13 mouse cellular contexts compared by ENCODE assay signal in genomic region chr5:134501453-134501852, GRCm38 (mm10). TPM values are rescaled to one million over a fixed set of nuclear protein-coding genes. Genes with fewer than 3 reads are reported as not detected.
A peak's percentile ranks its signal among the peaks of the same experiment; 100 is the strongest.
DNase-seq lines count a peak whose midpoint lies in the region; ATAC-seq and TF ChIP-seq lines count a peak whose summit lies in the region.
"Had no signal": no experiment of that assay in that cellular context is flagged by ENCODE, and none has a peak within 500 bp of the region (broad histone marks: within the 10 kb centered on the region; RNA-seq: fewer than 3 reads in every experiment).

No protein-coding gene starts in this region.

- H3K4me1 ChIP-seq in intestine, postnatal 0 days (replicated peaks; ENCODE audit: control insufficient read depth, insufficient read depth, low read length), result no peaks in the 10 kb centered on the region
- 0 out of 2 replicates have a peak, but pooled peaks cover 2% of the 10 kb centered on the region for H3K4me1 ChIP-seq in intestine, embryonic 15.5 days (replicated peaks)
- H3K4me1 ChIP-seq in lung, adult 2 months (ENCODE audit: control insufficient read depth, insufficient read depth, low read length), result no peaks in the 10 kb centered on the region
- no peaks in the 10 kb centered on the region for H3K4me1 ChIP-seq in ES-Bruce4 (ENCODE audit: control insufficient read depth, insufficient read depth, low read length)
- no peaks in the 10 kb centered on the region for H3K4me1 ChIP-seq in bone marrow, adult 2 months (ENCODE audit: control insufficient read depth, insufficient read depth, low read length)

- no peaks in the 10 kb centered on the region for H3K9me3 ChIP-seq in intestine, postnatal 0 days (ENCODE audit: control insufficient read depth)
- H3K9me3 ChIP-seq in intestine, embryonic 15.5 days, result no peaks in the 10 kb centered on the region
- H3K9me3 ChIP-seq in ES-Bruce4 (replicated peaks; ENCODE audit: control insufficient read depth, insufficient read depth, low read length, poor library complexity, severe bottlenecking), result no peaks in the 10 kb centered on the region
- H3K9me3 ChIP-seq: forebrain, embryonic 10.5 days had no signal

- ATAC-seq in intestine, postnatal 0 days, result no peak
- ATAC-seq in intestine, embryonic 15.5 days, result no peak

- no peak for TF ChIP-seq EP300 in ES-Bruce4 (IDR thresholded peaks at IDR 0.05; ENCODE audit: insufficient read depth, low read depth, low read length)

- TF ChIP-seq CTCF in intestine, postnatal 0 days (IDR thresholded peaks at IDR 0.05; ENCODE audit: low read depth), result peak; percentile 59
- 0 out of 2 replicates have a peak, but pooled peaks have one; percentile 11 for TF ChIP-seq CTCF in lung, adult 2 months (IDR thresholded peaks at IDR 0.05; ENCODE audit: insufficient read depth, low read length)
- peak; percentile 47 for TF ChIP-seq CTCF in ES-Bruce4 (IDR thresholded peaks at IDR 0.05; ENCODE audit: low read depth, low read length)
- TF ChIP-seq CTCF in bone marrow, adult 2 months (IDR thresholded peaks at IDR 0.05; ENCODE audit: control insufficient read depth, insufficient read depth, low read length), result 0 out of 2 replicates have a peak, but pooled peaks have one; percentile 13

- H3K36me3 ChIP-seq in intestine, postnatal 0 days (ENCODE audit: control insufficient read depth, insufficient read depth), result peaks cover 71% of the 10 kb centered on the region
- peaks cover 31% of the 10 kb centered on the region for H3K36me3 ChIP-seq in intestine, embryonic 15.5 days
- no peaks in the 10 kb centered on the region for H3K36me3 ChIP-seq in ES-Bruce4 (ENCODE audit: control insufficient read depth, insufficient read depth, low read length, poor library complexity, severe bottlenecking)

- WGBS in intestine, postnatal 0 days, result 87% methylated on average over 9 of the region's 9 CpGs
- 86% methylated on average over 9 of the region's 9 CpGs for WGBS in intestine, embryonic 15.5 days
- 83% methylated on average over 9 of the region's 9 CpGs for WGBS in lung, adult 2 months
- 73% methylated on average over 9 of the region's 9 CpGs for WGBS in bone marrow, adult 2 months

- H3K27me3 ChIP-seq in intestine, postnatal 0 days (replicated peaks; ENCODE audit: control insufficient read depth, insufficient read depth, low read length), result no peaks in the 10 kb centered on the region
- H3K27me3 ChIP-seq in intestine, embryonic 15.5 days (replicated peaks), result no peaks in the 10 kb centered on the region
- no peaks in the 10 kb centered on the region for H3K27me3 ChIP-seq in ES-Bruce4 (ENCODE audit: control insufficient read depth, insufficient read depth, low read length, poor library complexity, severe bottlenecking)

- no peak for TF ChIP-seq POLR2A in lung, adult 2 months (IDR thresholded peaks at IDR 0.05; ENCODE audit: borderline replicate concordance, extremely low read depth, low read depth, low read length)
- TF ChIP-seq POLR2A in ES-Bruce4 (IDR thresholded peaks at IDR 0.05; ENCODE audit: insufficient read depth, low read length), result no peak
- no peak for TF ChIP-seq POLR2A in bone marrow, adult 2 months (IDR thresholded peaks at IDR 0.05; ENCODE audit: borderline replicate concordance, control insufficient read depth, low read depth, low read length)

- DNase-seq in lung, adult 2 months, result no peak
- no peak for DNase-seq in lung, adult 18-20 months
- no peak for DNase-seq in thymus, postnatal 36 days
- DNase-seq: embryo, embryonic 11 days; kidney, adult 9 months; spleen, adult 18-20 months; thymus, adult 2 months had no signal

- no peak overlapping the region for H3K4me2 ChIP-seq in intestine, postnatal 0 days (replicated peaks; ENCODE audit: low read depth)
- no peak overlapping the region for H3K4me2 ChIP-seq in intestine, embryonic 15.5 days (replicated peaks)

- H3K9ac ChIP-seq in intestine, postnatal 0 days (ENCODE audit: low read depth, low read length), result no peak overlapping the region
- H3K9ac ChIP-seq in intestine, embryonic 15.5 days, result no peak overlapping the region
- no peak overlapping the region for H3K9ac ChIP-seq in ES-Bruce4 (ENCODE audit: low read depth, poor library complexity, severe bottlenecking)

- H3K4me3 ChIP-seq in intestine, postnatal 0 days (ENCODE audit: low read depth, low read length), result no peak overlapping the region
- H3K4me3 ChIP-seq in intestine, embryonic 15.5 days (replicated peaks), result no peak overlapping the region
- H3K4me3 ChIP-seq in lung, adult 2 months (replicated peaks; ENCODE audit: extremely low read depth, low read depth, low read length), result no peak overlapping the region
- H3K4me3 ChIP-seq in ES-Bruce4 (ENCODE audit: low read depth, low read length), result no peak overlapping the region
- no peak overlapping the region for H3K4me3 ChIP-seq in bone marrow, adult 2 months (replicated peaks; ENCODE audit: control insufficient read depth, low read depth, low read length)
- H3K4me3 ChIP-seq: forebrain, embryonic 10.5 days had no signal

- H3K27ac ChIP-seq in intestine, postnatal 0 days (ENCODE audit: low read depth, low read length), result no peak overlapping the region
- no peak overlapping the region for H3K27ac ChIP-seq in intestine, embryonic 15.5 days
- no peak overlapping the region for H3K27ac ChIP-seq in ES-Bruce4 (ENCODE audit: insufficient read depth, low read length)
- H3K27ac ChIP-seq in bone marrow, adult 2 months (ENCODE audit: control insufficient read depth, insufficient read depth, low read depth, low read length, poor library complexity), result 0 out of 2 replicates have a peak overlapping the region, but pooled peaks have one; percentile 16
- H3K27ac ChIP-seq: forebrain, embryonic 10.5 days had no signal

RNA-seq across cellular contexts. Expression of gene Gtf2ird1, which starts 44.9 kb away (rescaled TPM):
- 42.8 and 46.8 TPM in 2 replicates for polyA plus RNA-seq in intestine, postnatal 0 days (2015; fragmentation: Nextera tagmentation; extraction: Ambion mirVana)
- polyA plus RNA-seq in intestine, embryonic 15.5 days (2015; fragmentation: Nextera tagmentation; extraction: Ambion mirVana), result 81.6 and 84.4 TPM in 2 replicates
- 16.8 and 23.4 TPM in 2 replicates for polyA plus RNA-seq in lung, adult 2 months (2012; rRNA removed)
- 91.5 and 94.2 TPM in 2 replicates for polyA plus RNA-seq in ES-Bruce4 (2011; ENCODE audit: insufficient read depth, insufficient read length, low read depth, missing spikeins)
- polyA plus RNA-seq in bone marrow, adult 2 months (2011; ENCODE audit: insufficient read depth, insufficient read length, low replicate concordance, missing spikeins), result 11.2 and 13.1 TPM in 2 replicates

RNA-seq across cellular contexts. Expression of gene Clip2, which starts 50.8 kb away (rescaled TPM):
- 2.6 and 3.1 TPM in 2 replicates for polyA plus RNA-seq in intestine, postnatal 0 days (2015; fragmentation: Nextera tagmentation; extraction: Ambion mirVana)
- polyA plus RNA-seq in intestine, embryonic 15.5 days (2015; fragmentation: Nextera tagmentation; extraction: Ambion mirVana), result 3.6 and 3.9 TPM in 2 replicates
- polyA plus RNA-seq in lung, adult 2 months (2012; rRNA removed), result 21.9 and 23.0 TPM in 2 replicates
- polyA plus RNA-seq in ES-Bruce4 (2011; ENCODE audit: insufficient read depth, insufficient read length, low read depth, missing spikeins), result 5.4 and 5.6 TPM in 2 replicates
- polyA plus RNA-seq in bone marrow, adult 2 months (2011; ENCODE audit: insufficient read depth, insufficient read length, low replicate concordance, missing spikeins), result 5.6 and 7.9 TPM in 2 replicates

RNA-seq across cellular contexts. Expression of gene Syna, which starts 58.5 kb away (rescaled TPM):
- 0.13 and 0.25 TPM in 2 replicates for polyA plus RNA-seq in intestine, postnatal 0 days (2015; fragmentation: Nextera tagmentation; extraction: Ambion mirVana)
- 0.06 and 0.10 TPM in 2 replicates for polyA plus RNA-seq in intestine, embryonic 15.5 days (2015; fragmentation: Nextera tagmentation; extraction: Ambion mirVana)
- polyA plus RNA-seq in lung, adult 2 months (2012; rRNA removed), result 0.14 and 0.24 TPM in 2 replicates
- 0.33 and 0.69 TPM in 2 replicates for polyA plus RNA-seq in ES-Bruce4 (2011; ENCODE audit: insufficient read depth, insufficient read length, low read depth, missing spikeins)
- not detected in 2 replicates for polyA plus RNA-seq in bone marrow, adult 2 months (2011; ENCODE audit: insufficient read depth, insufficient read length, low replicate concordance, missing spikeins)
- polyA plus RNA-seq: forebrain, embryonic 10.5 days; heart, embryonic 16.5 days had no signal
